Mouse (Mus musculus) frontal cortex, adult (tissue): Measurements from ENCODE around the gene Gm49383.

Experiments used
- ATAC-seq: cut with Nextera tagmentation; 2 replicates; pipeline ENCODE4 v1.9.2; 2017; ENCODE audit warnings: mild to moderate bottlenecking, moderate library complexity, mixed read lengths; ENCODE audit not compliant: low TSS enrichment

Gene Gm49383

DNA sequence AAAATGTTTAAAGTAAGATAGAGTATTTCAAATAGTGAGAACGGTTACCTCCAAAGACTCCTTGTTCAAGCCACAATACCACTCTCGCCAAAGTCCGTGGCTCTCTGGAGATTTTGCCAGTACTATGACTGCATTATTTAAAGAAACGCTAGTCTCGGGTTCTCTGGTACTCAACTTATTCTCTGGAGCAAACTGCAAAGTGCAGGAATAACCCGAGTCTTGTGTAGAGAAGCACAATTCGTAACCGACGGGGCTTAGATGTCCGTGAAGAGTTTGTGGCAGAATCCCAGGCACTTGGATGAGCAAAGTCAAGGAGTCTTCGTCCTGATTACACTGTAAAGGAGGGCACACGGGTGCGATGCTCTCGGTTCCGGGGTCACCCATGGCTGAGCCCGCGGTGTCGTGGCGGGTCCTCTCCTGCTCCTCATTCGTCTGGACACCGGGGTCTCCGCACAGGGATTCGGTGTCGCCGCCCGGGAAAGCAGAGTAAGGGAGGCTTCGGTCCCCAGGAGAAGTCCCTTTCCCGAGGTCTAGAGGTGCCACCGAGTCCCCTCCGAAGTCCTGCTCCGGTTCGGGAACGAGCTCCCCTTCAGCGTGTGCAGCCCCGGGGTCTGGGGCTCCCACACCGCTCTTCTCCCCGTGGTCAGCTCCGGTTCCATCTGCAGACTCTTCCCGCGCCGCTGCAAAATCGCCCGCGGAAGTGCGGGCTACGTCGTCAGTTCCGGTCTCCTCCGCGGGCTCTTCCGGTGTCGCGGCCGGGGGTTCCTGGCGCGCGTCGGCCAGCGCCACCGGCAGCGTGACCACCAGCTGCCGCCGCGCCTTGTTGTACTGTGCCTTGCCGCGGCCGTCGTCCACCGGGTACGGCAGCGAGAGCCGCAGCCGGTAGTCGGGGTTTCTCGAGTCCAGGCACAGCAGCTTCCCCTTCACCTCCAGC is at the start of gene Gm49383:
Gene Gm49383 (minus strand): TSS at position 661 of the 934 bp plus-strand sequence.
- ATAC-seq = peak; percentile 93

DNA sequence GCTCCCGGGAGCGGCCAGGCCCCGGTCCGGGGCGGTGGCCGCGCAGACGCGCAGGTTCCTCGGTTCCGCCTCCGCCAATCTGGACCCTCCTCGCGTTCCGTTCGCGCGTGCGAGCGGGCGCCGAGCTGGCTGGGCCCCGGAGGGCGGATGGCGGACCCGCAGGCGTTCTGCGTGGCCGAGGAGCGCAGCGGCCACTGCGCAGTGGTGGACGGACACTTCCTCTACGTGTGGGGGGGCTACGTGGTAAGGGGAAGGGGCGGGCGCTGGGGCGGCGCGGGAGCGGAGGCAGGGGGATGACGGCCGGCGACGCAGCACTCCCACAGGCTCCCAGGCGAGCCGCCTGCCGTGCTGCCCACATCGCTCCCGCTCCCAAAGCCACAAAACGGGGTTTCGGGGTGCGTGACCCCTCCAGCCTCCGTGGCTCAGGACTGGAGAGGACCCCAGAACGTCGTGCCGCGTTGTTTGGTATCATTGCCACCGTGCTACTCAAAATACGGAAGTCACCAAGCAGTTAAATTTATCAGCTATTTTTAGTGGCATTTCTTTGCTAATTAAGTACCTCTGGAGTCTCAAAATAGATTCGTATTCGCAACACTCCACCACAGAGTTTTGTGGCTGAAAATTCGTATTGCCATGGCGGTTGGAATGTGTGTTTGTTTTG is 45.0 kb upstream of the Gm49383 start:
- ATAC-seq = peak; percentile 87

DNA sequence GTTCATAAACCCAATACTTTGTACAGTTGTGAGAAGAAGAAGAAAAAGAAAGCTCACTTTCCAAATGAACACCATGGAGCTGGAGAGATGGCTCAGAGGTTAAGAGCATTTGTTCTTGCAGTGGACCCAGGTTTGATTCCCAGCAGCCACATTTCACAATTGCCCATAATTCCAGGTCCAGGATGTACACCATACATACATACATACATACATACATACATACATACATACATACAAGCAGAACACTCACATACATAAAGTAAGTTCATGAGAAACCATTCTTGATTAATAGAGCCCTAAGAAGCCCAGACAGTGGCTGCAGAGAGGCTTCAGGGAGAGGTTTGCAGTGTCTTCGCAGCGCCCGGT is 44.5 kb upstream of the Gm49383 start:
- ATAC-seq = peak; percentile 29

DNA sequence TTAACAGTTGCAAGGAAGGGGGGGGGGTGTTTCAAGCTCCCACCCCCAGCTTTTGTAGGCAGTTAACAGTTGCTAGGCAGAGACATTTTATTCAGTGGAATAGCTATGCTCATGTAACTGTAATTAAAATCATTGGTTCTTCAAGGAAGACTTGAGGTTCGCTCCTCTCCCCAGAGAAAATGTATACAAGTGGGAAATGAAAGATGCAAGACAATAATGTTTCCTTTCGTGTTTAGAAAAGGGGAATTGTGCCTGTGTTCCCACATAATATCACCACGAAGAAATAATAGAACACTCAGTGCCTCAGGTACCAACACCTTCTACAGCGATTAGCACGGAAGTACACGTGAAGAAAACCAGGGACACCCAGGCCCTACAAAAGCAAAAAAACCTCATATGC is 44.0 kb upstream of the Gm49383 start, which contains the start of gene Klhdc1:
Gene Klhdc1 (plus strand): TSS at position 301 of the 400 bp plus-strand sequence.
- no peak for ATAC-seq

DNA sequence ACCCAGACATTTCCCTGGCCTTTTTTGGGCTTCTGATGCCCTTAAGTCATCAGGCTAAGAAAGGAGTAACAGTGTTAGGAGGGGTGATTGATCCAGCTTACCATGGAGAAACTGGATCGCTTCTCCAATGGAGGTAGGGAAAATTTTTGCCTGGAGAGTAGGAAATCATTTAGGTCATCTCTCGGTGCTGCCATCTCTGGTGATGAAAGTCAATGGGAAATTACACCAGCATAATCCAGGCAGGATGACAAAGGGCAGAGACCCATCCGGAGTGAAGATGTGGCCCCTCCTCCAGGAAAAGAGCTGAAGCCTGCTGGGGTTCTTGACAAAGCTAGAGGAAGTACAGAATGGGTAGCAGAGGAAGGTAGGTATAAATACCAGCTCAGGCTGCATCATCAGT is 41.4 kb upstream of the Gm49383 start:
- no peak for ATAC-seq

DNA sequence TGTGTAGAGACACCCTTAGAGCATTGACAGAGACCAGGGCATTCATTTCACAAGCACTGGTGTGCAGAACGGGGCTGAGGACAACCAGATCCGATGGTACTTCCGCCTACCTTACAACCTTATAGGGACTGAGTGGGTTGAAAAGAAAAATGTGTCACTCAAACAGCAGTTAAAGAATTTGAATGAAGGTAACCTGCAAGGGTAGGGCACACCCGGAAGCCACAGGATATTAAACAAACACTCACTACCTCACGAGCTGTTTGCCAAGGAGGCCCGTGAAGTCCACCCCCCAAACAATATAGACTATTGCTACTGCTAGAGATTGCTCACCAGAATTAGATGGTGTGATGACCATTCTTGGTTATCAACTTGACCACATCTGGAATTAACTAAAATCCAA is 38.9 kb upstream of the Gm49383 start:
- ATAC-seq = no peak

DNA sequence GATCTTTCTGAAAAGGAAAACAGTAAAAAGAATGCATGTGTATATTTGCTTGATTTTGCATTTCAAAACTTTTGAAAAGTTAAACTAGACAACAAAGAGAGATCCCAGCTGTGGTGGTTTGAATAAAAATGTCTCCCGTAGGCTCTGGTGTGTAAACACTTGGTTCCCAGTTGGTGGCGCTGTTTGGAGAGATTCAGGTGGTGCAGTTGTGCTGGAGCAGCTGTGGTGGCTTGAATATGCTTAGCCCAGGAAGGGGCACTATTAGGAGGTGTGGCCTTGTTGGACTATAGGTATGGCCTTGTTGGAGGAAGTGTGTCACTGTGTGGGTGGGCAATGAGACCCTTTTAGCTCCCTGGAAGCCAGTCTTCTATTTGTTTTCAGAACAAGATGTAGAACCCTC is 32.3 kb upstream of the Gm49383 start:
- no peak for ATAC-seq

DNA sequence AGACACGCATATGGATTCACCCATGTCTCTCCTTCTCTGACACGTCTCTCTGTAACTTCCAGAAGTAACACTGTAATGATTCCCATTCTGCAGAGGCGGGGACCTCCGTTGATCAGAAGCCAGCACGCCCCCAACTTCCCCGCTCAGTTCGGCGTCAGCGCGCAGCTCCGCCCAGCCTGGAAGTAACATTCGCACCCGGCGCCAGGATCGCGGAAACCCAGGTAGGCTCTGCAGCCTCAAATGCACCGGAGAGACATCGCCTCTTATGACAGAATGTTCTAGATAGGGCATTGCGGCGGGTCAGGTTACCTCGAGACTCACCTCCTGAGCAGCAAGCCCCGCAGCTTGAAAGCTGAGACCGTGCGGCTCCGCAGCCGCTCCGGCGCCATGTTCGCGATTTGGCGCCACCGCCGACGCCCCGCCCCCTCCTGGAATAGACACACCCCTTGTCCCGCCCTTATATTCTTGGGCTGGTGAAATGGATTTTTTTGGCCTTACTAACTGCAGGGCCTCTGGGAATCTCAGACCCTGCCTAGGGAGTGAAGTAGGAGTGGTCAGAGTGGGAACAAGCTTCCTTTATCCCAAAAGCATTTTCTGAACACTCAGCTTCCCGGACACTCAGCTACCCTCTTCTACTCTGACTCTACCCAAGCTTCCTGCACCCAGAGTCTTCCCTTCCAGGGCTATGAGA is 31.0 kb upstream of the Gm49383 start, which contains the start of gene Pole2:
Gene Pole2 (minus strand): TSS at position 420 of the 691 bp plus-strand sequence.
- peak; percentile 96 for ATAC-seq

DNA sequence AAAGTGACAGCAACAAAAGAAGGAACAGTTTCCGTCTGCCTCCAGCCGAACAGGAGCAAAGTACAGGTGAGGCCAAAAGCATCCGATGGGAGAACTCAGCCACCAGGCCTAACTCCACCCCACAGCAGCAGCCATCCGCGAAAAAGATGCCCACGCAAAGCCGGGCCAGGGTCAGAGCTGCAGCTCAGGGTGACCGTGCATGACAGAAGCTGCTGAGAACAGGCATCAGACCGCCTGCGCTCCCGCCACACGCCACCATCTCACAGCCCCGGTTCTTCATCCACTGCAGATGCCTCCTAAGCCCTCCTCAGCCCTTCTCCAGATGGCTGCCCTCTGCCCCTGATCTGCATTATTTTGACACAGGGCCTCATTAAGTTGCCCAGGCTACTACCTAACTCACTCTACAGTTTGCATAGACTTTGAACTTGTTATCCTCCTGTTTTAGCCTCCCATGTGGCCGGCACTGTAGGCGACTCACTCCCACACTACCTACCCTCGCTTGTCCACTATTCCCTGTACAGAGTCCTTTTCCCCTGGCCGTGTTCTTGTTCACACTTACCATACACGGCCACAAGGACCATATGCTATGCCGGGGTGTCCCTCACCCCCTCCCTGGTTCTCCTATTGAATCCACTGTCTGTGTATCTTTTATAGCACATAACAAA is 23.8 kb upstream of the Gm49383 start:
- no peak for ATAC-seq

DNA sequence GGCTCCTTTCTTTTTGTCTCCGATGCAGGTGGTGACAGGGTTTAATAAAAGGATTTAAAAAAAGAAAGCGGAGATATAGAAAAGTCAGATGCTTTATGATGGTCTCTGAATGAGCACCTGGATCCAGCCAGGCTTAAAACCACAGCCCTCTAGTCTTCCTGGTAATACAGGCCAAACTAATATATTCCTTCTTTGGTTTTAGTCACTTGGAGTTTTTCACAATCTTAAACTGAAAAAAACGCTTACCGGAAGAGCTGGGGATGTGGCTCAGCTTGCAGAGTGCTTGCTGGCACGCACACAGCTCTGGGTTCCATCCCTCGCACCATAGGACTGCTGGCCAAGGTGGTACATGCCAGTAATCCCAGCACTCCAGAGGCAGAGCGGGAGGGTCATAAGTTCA is 19.7 kb upstream of the Gm49383 start:
- no peak for ATAC-seq

DNA sequence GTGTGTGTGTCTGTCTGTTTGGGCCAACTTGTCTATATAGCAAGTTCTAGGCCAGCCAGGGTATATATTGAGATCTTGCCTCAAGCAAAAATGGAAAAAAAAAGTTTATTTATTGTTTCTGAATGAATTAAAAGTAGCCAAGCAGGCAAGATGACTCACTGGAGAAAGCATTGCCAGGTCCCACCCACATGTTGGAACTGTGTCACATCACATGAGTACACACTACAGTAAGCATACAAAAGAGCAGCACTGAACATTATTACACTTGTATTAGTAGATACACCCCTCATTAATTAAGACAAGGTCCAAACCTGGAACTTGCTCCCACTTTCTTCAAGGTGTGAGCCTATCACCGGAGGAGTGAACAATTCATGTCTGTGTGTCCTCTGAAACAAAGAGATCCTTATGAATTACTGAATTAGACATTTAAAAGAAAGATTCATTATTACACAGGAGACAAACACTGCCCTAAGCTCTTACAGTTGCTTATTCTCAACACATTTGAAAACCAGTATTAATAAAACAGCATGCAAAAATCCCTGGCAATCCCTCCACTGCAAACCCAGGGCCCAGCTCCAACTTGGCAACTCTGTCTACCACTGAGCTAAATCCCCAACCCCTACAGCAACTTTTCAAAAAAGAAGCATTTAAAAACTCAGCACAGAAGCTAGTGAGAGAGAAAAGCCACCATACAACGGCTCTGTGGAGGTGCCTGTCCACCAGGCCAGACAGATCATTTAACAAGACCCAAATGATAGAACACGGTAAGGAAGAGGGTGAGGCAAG is 18.3 kb upstream of the Gm49383 start:
- peak; percentile 41; the same call in 1 of the 2 replicates for ATAC-seq

DNA sequence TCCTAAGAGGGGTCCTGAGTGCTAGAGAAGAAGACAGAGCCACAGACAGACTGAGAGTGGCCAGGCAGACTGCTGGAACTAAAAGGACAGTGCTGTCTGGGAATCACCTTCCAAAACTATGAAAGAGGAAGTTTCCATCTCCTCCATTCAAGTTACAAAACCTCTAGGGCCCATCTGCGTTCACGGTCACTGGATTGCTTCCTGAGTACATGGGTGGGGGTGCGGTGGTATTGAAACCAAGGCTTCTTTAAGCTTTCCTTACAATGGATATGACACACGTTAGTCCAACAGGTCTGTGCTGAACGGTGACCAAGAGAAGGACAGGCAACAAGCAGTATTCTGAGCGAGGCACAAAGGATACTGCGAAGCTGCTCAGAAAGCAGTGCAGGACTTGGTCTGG is 17.5 kb upstream of the Gm49383 start:
- ATAC-seq = no peak

DNA sequence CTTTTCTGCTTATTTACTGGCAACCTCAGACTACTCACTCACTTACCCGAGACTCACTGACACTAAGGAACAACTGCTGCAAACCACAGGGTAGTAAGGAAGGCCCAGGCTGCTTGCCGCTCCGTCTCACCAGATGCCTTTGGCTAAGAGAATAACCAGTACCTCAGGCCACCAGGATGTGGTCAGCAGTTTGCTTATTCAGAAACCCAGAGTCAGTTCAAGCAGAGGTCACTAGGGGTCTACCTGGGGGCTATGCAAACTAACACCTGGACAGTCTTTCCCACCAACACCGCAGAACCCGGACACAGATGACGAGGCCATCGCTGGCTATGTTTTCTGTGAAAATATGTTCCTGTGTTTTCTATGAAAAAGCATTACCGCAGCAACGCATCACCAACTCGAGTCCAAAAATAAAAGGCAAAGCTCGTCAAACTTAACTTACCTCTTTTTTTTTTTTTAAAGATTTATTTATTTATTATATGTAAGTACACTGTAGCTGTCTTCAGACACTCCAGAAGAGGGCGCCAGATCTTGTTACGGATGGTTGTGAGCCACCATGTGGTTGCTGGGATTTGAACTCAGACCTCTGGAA is 16.4 kb upstream of the Gm49383 start:
- ATAC-seq = no peak

DNA sequence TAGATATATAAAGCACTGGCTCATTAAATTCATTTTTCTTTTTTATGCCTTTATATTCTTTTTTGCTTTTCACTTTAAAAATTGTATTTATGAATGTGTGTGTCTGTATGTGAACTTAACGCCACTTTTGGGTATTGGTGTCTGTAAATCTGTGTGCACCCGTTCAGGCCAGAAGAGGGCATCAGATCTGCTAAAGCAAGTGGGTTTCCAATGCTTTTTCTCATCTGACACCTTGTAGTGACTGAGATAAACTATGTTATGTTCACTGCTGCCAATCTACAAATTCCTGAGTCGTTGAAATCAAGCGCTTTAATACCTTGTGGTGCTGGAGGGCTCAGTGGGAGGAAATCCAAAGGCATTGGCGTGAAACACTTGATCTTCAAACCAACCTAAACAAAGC is 14.2 kb upstream of the Gm49383 start:
- ATAC-seq = no peak

DNA sequence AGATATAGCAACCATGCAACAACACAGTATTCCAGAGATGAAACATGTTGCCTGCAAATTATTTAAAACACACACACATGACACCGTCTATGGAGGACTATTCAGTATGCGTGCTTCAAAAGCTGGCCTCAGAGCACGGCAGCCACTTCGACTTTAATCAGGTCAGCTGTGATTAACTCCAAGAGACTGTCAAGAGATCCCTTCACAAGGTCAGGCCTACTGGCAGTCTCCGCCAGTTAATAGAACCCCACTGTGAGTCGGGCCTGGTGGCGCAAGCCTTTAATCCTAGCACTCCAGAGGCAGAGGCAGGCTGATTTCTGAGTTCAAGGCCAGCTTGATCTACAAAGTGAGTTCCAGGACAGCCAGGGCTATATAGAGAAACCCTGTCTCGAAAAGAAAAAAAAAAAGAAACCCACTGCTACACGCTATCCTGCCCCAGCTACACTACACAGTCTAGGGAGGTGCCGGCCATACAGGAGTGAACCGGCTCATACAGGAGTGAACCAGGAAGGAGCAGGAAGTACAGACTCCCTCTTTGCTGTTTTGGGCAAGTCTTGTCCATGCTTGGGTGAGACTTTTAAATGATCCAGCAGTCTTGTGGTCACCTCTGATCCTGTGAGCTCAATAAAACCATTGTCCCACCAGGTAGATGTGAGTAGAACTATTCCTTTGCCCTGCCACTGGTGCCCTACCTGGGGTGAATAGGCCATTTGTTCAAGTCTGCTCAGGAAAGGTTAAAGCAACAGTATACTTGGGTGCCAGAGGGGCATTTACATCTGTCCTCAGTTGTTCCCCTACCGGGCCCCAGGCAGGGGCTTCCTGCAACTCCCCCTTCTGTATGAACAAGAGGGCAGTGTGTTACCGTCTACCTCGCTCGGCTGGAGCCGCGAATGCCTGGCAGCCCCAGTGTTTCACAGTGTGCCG is 13.4 kb upstream of the Gm49383 start:
- no peak for ATAC-seq

DNA sequence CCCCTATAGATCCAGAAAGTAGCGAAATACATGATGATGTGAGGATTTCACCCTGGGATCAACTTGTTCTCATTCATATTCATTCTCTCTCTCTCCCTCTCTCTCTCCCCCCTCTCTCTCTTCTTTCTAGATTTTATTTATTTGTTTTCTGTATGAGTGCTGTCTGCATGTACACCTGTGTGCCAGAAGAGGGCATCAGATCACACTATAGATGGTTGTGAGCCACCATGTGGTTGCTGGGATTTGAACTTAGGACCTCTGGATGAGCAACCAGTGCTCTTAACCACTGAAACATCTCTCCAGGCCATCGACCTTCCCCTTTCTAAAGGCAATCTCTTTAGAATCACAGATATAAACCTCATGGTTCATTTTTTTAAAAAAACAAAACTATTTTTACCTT is 11.6 kb upstream of the Gm49383 start:
- ATAC-seq = no peak

DNA sequence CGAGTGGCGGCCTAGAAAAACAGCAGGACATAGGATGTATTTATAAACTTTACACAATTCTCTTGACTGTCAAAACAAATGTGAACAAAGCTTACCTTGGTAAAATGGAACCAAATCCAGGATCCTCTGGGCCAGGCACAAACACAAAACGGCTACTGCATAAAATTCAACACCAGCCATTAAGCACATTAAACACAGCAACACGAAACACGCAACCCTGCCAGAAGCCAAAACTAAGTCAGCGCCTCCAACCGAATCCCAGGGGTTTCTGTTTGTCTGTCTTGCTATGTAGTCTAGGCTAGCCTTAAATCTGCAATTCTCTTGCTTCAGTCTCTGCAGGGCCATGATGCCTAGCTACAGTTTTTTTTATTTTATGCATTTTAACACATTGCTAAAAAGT is 11.0 kb upstream of the Gm49383 start:
- ATAC-seq = no peak

DNA sequence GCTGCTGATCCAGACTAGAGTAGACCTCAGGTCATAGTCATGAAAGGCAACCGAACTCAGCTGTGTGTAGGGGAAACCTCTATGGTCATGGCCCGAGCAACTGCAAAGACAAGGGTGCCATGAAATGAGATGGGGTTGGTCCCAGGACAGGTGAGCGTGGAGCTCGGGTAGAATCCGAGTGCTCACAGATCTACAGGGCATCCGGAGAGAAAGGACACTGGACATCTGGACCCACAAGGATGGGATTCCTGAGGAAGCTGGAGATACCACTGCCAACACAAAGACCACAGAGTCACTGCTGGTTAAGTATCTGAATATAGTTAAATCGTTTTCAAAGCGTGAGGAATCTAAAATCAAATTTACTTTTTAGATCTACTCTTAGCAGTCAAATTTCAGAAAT is 10.5 kb upstream of the Gm49383 start:
- no peak for ATAC-seq

DNA sequence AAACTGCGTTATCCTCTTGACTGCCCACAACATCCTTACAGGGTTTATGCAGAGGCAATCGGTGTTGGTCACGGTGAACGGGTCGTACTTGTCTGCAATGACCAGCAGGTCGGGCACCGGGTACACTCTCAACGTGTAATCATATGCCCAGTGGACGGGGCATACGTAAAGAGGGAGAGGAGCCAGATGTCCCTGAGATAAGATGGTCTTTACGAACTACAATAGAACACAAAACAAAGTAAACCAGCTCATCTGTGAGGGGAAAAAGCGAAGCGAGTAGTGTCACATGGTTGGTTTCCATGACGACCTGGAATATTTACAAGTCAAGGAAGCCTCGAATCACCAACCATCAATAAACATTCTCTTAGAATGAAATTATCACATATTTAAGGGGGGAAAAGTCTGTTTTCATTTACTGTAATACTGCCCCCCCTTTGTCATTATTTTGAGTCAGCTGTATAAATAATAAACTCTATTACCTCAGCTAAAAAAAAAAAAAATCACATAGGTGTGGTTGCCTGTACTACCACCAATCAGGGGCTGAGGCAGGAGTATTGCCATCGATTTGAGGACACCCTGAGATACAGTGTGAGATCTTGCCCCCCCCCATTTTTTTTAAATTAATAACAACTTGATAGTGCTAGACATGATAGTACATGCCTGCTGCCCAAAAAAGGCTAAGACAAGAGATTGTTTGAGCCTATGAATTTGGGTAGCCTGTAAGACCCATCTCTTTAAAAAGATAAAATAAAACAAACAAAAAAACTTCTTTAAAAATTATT is 7.3 kb upstream of the Gm49383 start, which contains the start of gene Gm49384:
Gene Gm49384 (minus strand): TSS at position 216 of the 782 bp plus-strand sequence.
- ATAC-seq = no peak
